Mouse (Mus musculus): Measurements from ENCODE around the gene Ephx1.
"Not testable (repeated sequence)": the region's sequence is repeated elsewhere in the genome, so short reads cannot be mapped to it uniquely, and the experiment has no call there.

Ephx1 gene

DNA sequence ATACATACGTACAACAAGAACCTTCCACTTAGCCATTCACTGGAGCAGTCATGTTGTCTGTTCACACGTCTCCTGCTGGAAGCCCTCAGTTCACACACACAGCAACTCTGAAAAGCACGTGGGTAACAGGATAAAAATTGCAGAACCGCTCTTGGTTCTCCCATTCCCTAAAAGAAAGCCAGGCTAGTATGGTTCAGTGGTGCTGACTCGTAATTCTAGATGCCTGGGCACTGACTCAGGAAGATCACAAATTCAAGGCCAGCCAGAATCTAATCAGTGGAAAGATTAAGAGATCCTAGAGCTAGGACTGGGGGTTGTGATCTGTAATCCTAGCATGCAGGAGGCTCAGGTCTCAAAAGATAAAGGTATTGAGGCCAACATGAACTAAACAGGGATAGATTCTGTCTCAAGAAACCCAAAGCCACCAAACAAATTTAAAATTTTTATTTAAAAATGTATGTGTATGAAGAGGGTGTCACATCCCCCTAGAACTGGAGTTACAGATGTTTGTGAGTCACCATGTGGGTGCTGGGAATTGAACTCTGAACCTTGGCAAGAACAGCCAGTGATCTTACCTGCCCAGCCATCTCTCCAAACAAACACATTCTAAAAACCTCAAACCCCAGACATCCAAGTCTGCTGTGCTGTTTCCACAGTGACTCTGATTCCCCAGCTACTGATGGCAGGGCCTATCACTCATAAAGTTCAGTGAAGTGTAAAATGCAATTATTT lies at the start of gene Ephx1:
Gene Ephx1 (minus strand): TSS at position 149 of the 732 bp plus-strand sequence.
- no peak for DNase-seq (ENCODE audit: low spot score)

DNA sequence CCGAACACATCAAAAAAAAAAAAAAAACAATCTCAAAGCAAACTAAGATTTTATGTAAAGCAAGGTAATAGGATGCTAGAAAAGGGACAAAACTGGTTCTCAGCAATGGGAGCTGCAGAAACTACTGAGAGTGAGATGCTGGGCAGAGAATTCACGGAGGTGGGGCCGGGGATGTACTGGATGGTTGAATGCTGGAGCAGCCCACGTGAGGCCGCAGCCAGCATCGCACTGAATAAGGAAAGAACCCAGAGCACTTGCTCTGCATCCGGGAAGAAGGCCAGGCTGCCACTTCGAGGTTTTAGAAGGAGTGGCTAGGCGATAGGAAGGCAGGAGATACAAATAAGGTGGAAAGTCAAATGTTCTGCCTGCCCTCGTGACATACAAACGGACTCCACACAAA lies 49.0 kb upstream of the Ephx1 start:
- no peak for DNase-seq (ENCODE audit: low spot score)

DNA sequence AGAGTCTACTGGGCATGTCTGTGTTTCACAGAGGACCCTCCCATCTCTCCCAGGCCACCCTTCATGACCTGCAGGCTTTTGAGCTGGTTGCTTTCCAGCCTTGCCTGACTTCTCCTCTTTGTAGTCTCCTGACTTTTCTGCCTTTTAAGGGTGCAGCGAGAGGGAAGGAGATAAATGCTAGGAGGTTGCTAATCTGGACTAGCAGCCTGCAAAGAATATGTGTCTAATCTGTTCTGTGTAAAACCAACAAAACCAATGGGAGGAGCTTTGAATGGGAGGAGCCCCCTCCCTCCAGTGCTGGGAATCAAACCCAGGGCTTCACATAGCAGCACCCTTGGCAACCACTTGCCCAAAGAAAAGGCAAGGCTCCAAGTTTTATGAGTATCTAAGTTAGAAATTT lies 47.6 kb upstream of the Ephx1 start:
- no peak for DNase-seq (ENCODE audit: low spot score)

DNA sequence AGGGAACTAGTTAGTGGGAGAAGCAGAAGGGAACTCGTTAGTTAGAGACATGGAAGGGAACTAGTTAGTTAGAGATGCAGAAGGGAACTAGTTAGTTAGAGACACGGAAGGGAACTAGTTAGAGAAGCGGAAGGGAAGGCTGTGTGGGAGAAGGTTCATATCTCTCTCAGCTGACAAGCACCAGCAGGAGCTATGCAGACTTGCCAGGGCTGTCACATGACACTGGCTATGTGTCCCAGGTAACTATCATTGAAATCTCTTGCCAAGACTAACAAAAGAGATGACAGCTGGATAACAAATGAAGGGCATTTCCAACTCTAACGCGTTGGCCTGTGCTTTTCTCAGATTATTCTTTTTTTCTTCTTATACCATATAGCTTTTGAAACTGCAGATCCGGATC lies 43.9 kb upstream of the Ephx1 start:
- no peak for DNase-seq (ENCODE audit: low spot score)

DNA sequence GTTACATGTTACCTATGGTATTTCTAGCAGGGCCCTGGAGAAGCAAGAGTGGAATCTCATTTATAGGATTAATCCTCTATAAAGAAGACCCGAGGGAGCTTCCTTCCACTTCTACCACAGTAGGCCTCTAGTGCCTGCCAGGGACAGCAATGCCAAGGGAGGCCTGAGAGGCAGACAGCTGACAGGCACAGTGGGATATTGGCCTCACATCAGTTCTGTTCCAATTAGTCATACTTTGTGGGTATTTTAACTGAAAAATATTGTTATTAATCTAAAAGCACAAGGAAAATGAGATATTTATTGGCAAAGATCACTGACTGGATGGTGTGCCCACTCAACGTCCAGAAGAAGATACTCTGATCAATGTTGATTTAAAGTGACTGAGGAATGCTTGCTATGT lies 43.3 kb upstream of the Ephx1 start:
- DNase-seq (ENCODE audit: low spot score) = no peak

DNA sequence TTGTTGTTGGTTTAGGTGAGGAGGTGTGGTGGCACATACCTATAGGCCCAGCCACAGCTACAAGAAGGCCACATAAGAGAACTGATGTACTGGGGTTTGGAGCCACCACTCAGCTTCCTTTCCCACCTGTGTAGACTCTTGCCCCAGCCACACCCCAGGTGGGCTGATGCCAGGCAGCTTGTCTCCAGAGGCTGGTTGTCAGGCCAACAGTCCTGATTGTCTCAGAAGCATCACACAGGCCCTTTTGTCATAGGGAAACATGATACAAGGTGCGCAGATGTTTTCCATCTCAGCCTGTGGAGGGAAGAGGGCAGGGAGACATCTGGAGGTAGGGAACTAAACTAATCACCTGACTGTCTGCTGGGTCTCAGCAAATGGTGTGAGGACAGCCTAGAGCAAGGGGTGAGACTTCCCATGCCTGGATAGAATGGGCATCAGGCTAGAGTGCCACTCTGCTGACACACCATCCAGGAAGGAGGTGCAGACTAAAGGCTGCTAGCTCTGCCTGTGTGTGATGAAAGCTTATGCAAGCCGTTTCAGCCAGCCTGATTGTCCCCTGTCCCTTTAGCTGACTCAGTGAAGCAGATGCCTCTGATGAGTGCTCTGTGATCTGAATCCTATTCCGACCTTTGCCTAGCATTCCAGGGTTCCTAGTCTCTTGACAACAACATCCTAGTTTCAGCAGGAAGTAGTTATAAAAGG lies 41.2 kb upstream of the Ephx1 start:
- no peak for DNase-seq (ENCODE audit: low spot score)

DNA sequence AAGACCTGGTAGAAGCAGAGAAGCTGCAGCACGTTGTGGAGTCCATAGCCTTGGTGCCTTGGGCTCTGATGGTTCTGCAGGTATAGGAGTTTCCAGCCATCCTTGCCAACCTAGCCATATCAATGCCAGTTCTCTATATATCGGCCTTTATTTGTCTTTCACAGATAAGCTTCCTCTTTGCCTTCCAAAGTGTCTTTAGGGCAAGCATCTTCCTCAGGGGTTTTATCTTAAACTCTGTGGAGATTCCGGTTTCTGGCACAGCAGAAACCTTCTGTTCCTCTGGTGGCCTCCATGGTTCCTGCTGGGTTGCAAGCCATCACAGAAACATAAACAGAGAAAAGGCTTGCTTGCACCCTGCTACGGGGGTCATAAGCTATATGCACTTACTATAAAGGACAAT lies 32.2 kb upstream of the Ephx1 start:
- no peak for DNase-seq (ENCODE audit: low spot score)

DNA sequence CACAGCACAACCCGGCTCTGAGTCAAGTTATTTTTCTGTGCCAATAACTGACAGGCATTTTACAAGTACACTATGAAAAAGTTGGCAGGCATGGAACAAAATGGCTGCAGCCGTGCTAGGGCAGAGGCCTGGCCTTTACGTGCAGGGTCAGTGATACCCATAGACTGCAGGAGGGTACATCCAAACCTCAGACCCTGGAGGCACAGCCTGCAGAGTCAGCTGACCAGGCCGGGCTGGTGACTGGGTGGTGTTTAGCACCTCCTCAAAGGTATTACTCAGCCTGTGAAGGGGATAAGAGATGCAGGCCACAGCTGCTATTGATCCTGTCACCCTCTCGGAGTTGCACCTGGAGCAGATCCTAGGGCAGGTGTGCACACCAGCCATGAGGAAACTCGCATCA lies 30.2 kb upstream of the Ephx1 start, which contains the start of gene 9130409I23Rik:
Gene 9130409I23Rik (plus strand): TSS at position 301 of the 400 bp plus-strand sequence.
- DNase-seq (ENCODE audit: low spot score) = no peak

DNA sequence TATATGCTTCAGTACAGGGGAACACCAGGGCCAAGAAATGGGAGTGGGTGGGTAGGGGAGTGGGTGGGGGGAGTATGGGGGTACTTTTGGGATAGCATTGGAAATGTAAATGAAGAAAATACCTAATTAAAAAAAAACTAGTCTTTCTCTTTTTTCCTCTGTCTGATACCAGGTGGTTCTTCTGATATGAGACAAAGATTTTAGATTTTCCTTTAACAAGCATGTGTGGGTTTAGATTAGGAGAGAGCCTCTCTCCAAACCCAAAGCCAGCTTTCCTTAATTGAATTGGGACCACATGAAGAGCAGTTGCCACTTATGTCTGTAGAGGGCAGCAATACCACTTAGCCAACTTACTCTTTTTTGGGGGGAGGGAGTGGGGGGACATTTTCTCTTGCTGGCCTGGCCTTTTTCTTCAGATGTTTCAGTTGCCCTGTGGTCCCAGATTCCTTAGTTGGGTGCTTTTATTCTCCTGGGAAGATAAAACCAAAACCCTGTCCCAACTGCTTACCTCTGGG lies 28.7 kb upstream of the Ephx1 start:
- DNase-seq (ENCODE audit: low spot score) = no peak

DNA sequence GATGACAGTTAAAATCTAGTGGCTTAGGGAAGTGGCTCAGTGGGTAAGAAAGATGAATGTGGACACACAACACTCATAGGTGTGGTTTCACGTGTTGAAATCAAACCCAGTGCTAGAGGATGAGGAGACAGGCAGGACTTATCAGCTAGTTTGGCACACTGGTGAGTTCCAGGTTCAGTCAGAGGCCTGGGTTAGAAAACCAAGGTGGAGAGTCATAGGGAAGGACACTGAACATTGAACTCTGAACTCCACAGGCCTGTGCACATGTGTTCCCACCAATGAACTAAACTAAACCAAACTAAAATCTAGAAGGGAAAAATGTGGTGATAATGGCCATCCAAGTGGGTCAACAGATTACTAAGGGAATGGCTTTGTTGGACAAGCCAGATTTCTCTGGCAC lies 26.8 kb upstream of the Ephx1 start:
- no peak for DNase-seq (ENCODE audit: low spot score)

DNA sequence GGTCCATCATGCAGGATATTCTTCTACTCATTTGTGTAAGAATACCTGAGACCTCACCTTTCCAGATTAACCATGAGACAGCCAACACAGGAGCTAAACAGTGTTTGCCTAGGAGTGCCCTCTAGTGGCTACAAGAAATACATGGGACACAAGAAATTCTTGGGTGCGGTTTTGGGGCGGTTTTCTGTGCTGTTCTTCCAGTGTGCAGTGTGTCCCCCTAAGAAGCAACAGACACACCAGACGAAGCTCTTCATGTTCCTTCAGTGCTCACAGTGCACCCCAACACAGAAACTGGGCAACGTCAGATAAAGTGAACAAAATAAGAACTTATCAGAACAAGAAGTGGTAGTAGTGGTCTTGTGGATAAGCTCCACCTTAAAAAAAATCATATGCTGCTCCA lies 18.9 kb upstream of the Ephx1 start:
- no peak for DNase-seq (ENCODE audit: low spot score)

DNA sequence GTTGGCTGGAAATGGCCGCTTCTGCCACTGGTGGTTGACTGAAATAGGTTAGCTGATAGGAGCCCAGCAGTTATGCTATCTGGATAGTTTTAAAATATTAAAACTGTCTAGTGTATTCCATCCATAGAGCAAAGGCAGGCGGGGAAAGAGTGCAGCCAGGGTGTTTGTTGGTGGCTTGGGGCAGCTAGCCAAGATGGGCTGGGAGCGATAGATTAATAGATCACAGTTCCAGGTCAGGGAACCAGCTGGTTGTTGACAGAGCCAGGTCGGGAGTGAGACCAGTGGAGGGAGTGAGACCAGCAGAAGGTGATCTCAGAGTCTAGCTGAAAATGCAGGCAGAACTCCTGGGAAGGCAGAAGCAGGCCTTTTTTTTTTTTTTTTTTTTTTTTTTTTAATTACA lies 16.9 kb upstream of the Ephx1 start:
- DNase-seq (ENCODE audit: low spot score) = no peak

DNA sequence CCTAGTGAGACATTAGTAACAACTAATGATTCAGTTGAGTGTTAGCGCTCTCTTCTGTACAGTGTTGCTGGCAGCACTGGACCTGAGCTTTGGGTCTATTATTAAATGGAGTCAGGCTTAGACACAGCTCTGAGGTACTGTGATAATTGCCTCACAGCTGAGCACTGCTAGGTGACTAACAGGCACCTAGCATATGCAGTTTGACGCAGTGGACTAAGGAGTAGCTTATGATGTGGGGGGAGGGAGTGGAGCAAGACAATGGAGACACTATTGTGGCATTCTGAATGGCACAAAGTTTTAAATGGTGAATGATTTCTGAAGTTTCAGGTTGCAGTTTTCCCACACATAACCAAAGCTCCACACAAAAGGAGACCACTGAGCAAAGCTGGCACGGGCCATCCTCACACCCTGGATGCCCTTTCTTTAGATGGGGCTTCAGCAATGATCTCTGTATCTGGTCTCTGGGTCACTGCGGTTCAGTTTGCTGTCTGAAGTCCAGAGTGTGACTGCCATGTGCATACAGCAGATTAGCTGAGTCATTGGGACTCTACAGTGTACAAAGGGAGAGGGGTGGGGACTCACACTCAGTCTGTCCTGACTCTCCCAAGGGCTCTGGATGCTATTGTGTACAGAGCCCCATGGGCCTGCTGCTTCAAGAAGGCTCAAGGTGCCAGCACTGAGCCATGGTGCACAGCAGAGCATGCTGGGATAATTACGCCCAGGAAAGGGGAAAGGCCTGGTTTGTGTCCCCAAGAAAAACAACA lies 14.5 kb upstream of the Ephx1 start:
- DNase-seq (ENCODE audit: low spot score) = not testable (repeated sequence)

DNA sequence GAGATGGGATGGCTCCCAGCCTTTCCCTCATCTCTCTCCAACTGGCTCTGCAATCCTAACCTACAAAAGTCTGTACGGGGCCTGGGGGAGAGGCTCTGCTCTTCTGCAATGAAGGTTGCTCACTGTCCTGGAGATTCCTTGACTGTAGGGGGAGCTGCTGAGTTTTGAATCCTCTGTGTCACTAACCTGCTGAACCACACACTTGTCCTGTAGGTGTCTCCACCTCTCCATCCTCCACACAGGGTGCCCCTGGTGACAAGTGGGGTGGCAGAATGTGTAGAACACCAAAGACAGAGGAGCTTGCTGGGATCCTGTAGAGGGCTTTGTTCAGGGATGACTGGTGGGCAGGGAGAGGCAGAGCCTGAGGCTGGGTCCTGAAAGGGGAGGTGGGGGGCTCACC lies 1.6 kb upstream of the Ephx1 start:
- peak; percentile 42 for DNase-seq (ENCODE audit: low spot score)

DNA sequence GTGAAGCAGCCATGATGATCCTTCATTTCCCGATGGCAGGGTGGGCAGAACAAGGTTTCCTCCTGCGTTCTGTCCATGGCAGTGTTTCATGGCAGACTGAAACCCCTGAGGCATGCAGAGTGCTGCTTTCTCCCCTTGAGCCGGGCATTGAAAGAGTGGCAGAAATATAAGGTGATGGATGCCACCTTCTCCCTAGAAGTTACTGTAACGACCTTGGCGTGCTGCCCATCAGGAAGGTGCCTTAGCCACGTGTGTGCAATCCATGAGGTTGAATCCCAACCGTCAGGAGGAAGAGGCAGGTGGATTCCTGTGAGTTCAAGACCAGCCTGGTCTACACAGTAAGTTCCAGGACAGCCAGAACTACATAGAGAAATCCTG lies 773 bp upstream of the Ephx1 start:
- no peak for DNase-seq (ENCODE audit: low spot score)

DNA sequence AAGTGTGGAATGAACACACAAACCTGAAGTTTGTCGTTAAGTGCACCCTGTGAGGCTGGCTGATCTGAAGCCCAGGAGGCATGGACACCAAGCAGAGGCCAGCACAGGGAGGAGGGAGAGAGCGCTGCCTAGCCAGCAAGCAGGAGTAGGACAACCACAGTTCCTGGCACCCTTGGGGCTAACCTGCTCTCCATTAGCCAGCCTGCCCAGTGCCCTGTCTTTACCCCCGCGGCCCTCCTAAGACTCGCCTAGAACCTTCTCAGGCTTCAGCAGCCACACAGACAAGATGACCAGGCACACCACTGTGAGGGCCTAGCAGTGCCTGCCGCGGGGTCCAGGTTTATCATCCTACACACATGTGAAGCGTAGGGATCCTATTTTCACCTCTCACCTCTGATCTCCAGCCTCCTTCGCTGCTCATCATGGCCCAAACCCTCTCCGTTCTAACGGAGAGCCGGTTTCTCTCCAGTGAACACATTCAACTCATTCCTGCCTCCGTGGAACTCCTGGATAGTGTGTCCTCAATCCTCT lies 2.7 kb downstream of the Ephx1 start:
- no peak for DNase-seq (ENCODE audit: low spot score)

DNA sequence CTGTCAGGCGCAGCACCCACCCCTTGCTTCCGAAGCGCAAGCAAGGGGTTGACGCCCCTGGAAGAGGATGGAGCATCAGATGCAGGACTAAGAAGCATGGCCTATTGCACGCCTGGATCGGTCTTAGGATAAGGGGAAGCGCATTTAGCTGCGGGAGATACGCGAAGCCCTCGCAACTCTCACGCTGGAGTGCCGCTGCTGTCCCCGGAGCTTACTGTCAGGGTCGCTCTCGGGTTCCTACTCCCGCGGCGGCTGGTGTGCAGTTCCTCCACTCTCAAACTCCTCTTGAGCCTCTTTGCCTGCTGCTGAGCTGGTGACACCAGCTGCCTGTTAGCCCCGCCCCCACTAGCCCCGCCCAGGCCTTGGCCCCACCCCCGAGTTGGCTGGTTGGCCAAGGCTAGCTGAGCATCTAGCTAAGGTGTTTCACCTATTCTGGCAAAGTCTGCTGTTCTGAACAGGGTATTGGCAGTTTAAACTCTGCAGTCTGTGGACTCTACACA lies 3.4 kb downstream of the Ephx1 start:
- peak; percentile 82 for DNase-seq (ENCODE audit: low spot score)

DNA sequence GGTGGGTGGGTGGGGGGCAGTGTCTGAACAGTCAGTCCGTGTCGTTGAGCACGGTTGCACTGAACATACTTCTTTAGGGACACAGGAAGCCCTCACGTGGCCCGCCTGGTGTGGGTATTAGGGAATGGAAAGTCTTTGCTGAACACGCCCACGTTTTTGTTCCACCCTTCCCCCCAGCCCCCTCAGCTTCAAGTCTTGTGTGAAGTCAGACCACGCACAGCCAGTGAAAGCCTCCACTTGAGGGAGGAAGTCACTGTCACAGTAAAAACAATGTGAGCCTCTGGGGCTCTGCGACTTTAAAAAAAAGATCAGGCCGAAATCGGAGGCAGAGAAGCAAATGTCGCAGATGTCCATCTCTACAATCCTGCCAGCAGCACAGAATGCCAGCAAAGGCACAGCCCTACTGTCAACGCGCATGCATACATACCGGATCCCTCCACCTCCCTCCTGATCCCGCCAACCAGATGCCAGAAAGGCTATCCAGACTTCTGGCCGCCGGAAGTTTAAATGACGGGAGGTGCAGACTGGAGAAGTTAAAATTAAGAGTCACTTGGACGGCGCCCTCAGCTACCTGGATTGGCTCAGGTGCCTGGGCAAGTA lies 4.1 kb downstream of the Ephx1 start:
- DNase-seq (ENCODE audit: low spot score) = peak; percentile 57

DNA sequence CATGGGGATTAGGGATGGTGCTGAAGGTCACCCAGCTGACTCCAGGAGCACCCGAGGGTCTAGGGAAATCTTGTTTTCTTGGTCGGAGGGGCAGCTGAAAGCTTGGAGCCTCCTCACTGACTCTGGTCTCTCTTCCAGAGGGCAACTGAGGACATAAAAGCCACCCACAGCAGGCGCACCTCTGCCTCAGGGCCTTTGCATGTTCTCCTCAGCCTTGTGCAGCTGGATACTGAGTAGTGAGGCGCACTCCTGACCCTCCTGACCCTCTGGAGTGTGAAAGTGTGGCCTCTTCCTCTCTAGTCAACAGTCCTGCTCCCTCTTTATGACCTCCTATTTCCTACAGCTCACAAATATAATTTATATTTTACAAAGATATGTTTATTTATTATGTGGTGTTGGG lies 4.7 kb downstream of the Ephx1 start:
- DNase-seq (ENCODE audit: low spot score) = peak; percentile 9

DNA sequence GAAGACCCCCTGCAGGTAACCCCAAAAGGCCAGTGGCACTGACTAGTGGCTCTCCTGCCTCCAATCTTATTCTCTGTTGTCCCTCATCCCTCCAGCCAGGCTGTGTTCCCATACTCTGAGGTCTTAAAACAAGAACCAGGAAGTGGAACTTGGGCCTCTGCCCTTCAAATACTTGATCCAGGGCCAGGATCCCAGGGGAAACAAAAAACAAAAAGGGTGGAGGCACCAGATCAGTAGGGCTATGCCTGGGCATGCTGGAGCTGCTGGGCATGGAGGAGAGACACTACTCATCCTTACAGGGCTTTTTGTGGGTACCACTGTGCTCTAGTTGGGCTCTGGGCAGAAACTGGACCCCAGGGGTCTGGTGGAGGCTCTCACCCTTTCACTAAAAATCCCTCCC lies 5.1 kb downstream of the Ephx1 start:
- DNase-seq (ENCODE audit: low spot score) = peak; percentile 69

DNA sequence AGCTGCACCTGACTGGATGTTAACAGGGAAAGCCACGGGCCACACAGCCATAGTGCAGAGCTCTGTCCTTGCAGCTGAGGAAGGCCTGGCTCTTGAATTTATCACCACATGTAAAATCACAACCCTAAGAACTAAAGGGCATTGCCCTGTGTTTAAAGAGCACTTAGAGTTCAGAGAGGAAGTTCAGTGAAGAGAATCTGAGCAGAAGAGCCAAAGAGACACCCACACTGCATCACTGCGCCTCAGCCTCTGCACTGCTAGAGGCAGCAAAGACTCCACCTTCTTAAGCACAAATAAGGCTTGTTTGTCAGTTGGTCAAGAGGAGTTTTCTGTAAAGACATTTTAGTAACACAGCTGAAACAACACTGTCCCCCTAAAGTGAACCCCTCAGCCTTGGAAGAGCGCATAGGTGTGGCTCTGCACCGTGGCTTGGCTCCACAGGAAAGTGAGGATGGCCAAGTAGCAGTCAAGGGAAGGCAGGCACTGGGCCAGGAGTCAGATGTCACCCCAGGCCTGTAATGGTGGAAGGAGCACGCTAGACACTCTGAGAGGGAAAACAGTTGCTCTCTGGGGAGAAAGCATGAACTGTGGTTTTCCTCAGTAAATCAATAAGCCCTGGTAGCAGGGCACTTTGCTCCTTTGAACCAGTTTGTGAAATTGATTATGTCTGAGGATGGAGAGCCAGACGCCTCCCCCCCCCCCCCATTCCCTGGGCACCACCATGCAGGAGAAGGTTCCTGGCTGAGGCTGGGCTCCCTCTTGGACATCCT lies 5.8 kb downstream of the Ephx1 start:
- DNase-seq (ENCODE audit: low spot score) = peak; percentile 49
